Mouse (Mus musculus): ENCODE data around the gene Cd300lf. TPM values are rescaled to one million over a fixed set of nuclear protein-coding genes. Genes with fewer than 3 reads are reported as not detected.
A peak's percentile ranks its signal among the peaks of the same experiment; 100 is the strongest.

Gene Cd300lf
- not detected in 2 replicates for polyA plus RNA-seq (2014; fragmentation: Nextera tagmentation; extraction: Ambion mirVana)

DNA sequence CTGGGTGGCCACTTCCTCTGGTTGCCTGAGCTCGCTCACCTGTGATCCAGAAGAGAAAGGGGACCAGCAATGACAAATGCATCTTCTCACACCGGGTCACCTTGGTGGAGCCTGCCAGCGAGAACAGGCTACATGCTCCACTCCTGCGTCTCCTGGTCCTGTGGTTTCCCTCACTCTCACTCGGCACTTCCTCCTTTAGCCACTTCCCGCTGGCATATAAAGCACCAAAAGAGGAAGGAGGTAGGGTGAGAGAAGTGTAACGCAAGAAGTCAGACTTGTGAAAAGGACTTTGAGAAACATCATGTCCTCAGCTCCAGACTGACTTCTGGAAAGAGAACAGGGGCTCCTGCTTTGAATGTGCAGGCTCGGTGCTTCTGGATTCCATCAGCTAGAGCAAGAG, at the start of gene Cd300lf:
Cd300lf (minus strand) TSS at position 193 of the 400 bp plus-strand sequence.
- H3K9ac ChIP-seq: no peak within 1 kb of the TSS
- no peak within 1 kb of the TSS for H3K4me3 ChIP-seq (replicated peaks; ENCODE audit: low read length)
- 86% methylated on average over 8 of the region's 8 CpGs for WGBS
- DNase-seq (ENCODE audit: low spot score): no peak
- no peaks in the 10 kb centered on the region for H3K9me3 ChIP-seq (ENCODE audit: control insufficient read depth, low read length)
- H3K27ac ChIP-seq: no peak within 1 kb of the TSS
- no peaks in the 10 kb centered on the region for H3K27me3 ChIP-seq (ENCODE audit: control insufficient read depth, insufficient read depth, low read length)
- no peaks in the 10 kb centered on the region for H3K36me3 ChIP-seq (replicated peaks; ENCODE audit: control insufficient read depth, insufficient read depth)
- H3K4me1 ChIP-seq (replicated peaks; ENCODE audit: control insufficient read depth, insufficient read depth, low read length): no peaks in the 10 kb centered on the region
- no peak for ATAC-seq (ENCODE audit: low FRiP score)
- no peak within 1 kb of the TSS for H3K4me2 ChIP-seq (replicated peaks)

DNA sequence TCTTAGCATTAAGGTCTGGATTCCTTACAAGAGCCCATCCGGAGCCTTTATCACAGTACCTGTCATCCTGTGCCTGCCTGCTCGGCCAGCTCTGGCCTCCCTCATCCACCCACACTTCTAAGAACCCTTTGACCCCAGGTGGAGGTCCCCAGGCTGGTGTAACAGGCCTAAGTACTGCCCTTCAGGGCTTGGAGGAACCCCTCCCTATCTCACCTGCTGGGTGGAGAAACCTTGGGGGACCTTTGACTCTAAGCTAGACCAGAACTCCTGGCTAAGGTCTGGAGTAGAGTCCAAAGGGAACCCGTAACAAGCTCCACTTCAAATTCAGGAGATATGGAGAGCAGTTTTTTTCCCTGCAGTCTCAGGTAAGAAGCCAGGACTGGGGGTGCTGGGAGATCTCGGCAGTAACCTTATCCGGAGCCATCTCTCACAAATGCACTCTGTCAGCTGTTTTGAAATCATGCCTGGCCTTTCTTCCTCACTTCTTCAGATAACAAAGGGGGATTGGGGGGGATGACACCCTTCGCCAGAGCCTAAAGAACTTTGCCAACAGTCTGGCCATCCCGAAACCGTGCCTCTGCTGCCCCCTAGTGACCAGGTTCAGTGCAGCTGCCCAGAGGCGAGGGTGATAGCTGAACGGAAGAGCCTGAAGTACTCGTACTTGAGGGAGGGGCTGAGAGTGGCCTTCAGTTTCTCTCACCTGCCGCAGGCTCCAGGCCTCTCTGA, 48.3 kb upstream of the Cd300lf start:
- Histone ChIP-seq H3K4me3 (replicated peaks; ENCODE audit: low read length) (no peak overlapping the region), H3K9ac (no peak overlapping the region), H3K4me1 (replicated peaks; ENCODE audit: control insufficient read depth, insufficient read depth, low read length) (peaks cover 25% of the 10 kb centered on the region), H3K27me3 (ENCODE audit: control insufficient read depth, insufficient read depth, low read length) (no peaks in the 10 kb centered on the region), H3K36me3 (replicated peaks; ENCODE audit: control insufficient read depth, insufficient read depth) (peaks cover 4% of the 10 kb centered on the region; the same call in 1 of the 2 replicates), H3K4me2 (replicated peaks) (no peak overlapping the region), H3K27ac (no peak overlapping the region), H3K9me3 (ENCODE audit: control insufficient read depth, low read length) (no peaks in the 10 kb centered on the region)
- no peak for ATAC-seq (ENCODE audit: low FRiP score)
- WGBS: 24% methylated on average over 12 of the region's 12 CpGs
- peak; percentile 84 for DNase-seq (ENCODE audit: low spot score)

DNA sequence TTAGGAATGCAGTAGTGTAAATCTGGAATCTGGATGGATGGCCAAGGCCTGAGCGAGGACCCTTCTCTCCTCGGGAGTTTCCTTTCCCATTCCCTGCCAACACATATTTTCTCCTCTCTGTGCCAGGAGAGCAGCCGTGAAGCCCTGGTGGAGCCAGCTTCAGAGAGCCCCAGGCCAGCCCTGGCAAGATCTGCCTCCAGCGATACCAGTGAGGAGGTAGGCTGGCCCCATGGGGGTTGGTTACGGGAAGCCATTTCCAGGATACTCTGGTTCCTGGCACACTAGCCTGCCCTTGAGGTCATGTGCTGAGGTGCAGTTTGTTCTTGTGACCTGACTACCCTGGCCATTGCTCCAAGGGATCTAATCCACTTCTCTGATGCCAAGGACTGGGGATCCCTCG, 46.1 kb upstream of the Cd300lf start:
- no peaks in the 10 kb centered on the region for H3K9me3 ChIP-seq (ENCODE audit: control insufficient read depth, low read length)
- peaks cover 26% of the 10 kb centered on the region for H3K4me1 ChIP-seq (replicated peaks; ENCODE audit: control insufficient read depth, insufficient read depth, low read length)
- H3K4me2 ChIP-seq (replicated peaks): no peak overlapping the region
- DNase-seq (ENCODE audit: low spot score) (no peak), ATAC-seq (ENCODE audit: low FRiP score) (no peak)
- peak overlapping the region; percentile 59; the same call in 1 of the 2 replicates for H3K27ac ChIP-seq
- no peak overlapping the region for H3K9ac ChIP-seq
- 79% methylated on average over 6 of the region's 6 CpGs for WGBS
- peaks cover 4% of the 10 kb centered on the region; the same call in 1 of the 2 replicates for H3K36me3 ChIP-seq (replicated peaks; ENCODE audit: control insufficient read depth, insufficient read depth)
- no peaks in the 10 kb centered on the region for H3K27me3 ChIP-seq (ENCODE audit: control insufficient read depth, insufficient read depth, low read length)
- no peak overlapping the region for H3K4me3 ChIP-seq (replicated peaks; ENCODE audit: low read length)

DNA sequence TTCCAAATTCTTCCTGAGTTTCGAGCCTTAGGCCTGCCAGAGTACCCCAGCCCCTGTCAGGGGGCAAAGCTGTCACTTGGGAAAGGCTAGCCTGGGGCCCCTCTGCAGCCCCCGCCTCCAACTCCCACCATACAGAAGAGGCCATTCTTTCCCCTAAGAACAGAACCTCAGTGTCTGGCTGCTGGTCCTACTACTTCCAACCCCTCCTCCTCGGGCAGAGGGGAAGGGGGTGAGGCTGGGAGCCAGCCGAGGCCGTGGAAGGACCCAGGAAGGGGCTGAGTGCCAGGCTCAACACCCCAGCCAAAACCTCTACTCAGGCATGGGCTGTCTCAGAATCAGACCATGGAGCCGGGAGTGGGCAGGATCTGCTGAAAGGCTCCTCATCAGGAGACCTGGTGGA, 45.4 kb upstream of the Cd300lf start:
- Histone ChIP-seq H3K27me3 (ENCODE audit: control insufficient read depth, insufficient read depth, low read length) (peaks cover under 1% of the 10 kb centered on the region; the same call in 1 of the 2 replicates), H3K36me3 (replicated peaks; ENCODE audit: control insufficient read depth, insufficient read depth) (peaks cover 4% of the 10 kb centered on the region; the same call in 1 of the 2 replicates), H3K27ac (peak overlapping the region; percentile 71), H3K9me3 (ENCODE audit: control insufficient read depth, low read length) (no peaks in the 10 kb centered on the region), H3K4me2 (replicated peaks) (no peak overlapping the region), H3K4me3 (replicated peaks; ENCODE audit: low read length) (no peak overlapping the region), H3K9ac (no peak overlapping the region), H3K4me1 (replicated peaks; ENCODE audit: control insufficient read depth, insufficient read depth, low read length) (peaks cover 28% of the 10 kb centered on the region)
- peak; percentile 32 for DNase-seq (ENCODE audit: low spot score)
- 59% methylated on average over 6 of the region's 6 CpGs for WGBS
- peak; percentile 66 for ATAC-seq (ENCODE audit: low FRiP score)

DNA sequence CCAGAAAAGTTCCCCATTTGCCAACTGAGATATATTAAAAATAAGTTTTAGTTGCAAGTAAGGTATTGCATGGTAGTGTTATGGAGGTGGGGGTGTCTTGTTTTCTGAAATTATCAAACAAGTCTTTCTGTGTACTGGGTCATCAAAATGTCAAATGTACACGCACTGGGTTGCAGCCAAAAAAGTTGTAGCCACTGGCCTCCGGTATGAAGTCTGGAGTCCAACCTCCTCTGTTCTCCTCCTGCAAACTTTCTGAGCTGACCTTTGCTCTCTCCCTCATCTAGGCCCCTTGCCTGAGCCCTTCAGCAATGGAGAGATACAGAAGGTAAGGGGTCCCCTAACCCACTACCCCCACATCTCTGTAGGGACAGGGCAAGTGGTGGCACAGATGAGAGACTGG, 45.0 kb upstream of the Cd300lf start:
- no peaks in the 10 kb centered on the region for H3K9me3 ChIP-seq (ENCODE audit: control insufficient read depth, low read length)
- no peak for ATAC-seq (ENCODE audit: low FRiP score)
- H3K36me3 ChIP-seq (replicated peaks; ENCODE audit: control insufficient read depth, insufficient read depth): peaks cover 4% of the 10 kb centered on the region; the same call in 1 of the 2 replicates
- peak overlapping the region; percentile 71 for H3K27ac ChIP-seq
- no peak overlapping the region for H3K4me2 ChIP-seq (replicated peaks)
- H3K4me3 ChIP-seq (replicated peaks; ENCODE audit: low read length): no peak overlapping the region
- no peak overlapping the region for H3K9ac ChIP-seq
- peaks cover 31% of the 10 kb centered on the region for H3K4me1 ChIP-seq (replicated peaks; ENCODE audit: control insufficient read depth, insufficient read depth, low read length)
- 87% methylated on average over 2 of the region's 2 CpGs for WGBS
- DNase-seq (ENCODE audit: low spot score): no peak
- peaks cover 5% of the 10 kb centered on the region; the same call in 1 of the 2 replicates for H3K27me3 ChIP-seq (ENCODE audit: control insufficient read depth, insufficient read depth, low read length)

DNA sequence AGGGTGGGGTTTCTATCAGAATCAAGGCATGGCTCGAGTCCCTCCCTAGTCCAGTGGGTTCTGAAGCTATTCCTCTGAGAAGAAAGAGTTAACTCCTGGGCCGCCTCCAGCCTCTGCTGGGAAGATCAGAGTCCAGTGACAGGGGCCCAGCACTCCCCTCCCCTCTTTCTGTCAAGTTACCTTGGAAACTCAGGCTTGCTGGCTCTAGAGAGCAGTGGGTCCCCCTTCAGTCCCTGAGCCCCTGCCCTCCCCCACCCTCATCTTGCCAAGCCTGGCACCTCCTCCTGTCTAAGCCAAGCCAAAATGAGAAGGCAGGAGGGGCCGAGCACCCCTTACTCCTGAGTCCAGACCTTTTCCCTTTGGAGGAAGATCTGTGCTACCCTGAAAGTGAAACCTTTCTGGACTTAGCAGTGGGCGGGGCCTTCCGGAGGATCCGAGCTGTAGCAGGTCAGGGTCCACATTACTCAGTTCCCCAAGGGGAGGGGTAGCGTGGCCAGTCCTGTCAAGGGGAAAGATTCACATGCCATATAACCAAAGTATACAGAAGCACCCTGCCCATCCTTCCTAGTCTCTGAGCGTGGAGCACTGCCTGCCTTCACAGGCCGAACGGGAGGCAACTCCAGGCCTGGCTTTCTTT, 43.9 kb upstream of the Cd300lf start:
- H3K4me3 ChIP-seq (replicated peaks; ENCODE audit: low read length): no peak overlapping the region
- peak; percentile 79 for ATAC-seq (ENCODE audit: low FRiP score)
- H3K27me3 ChIP-seq (ENCODE audit: control insufficient read depth, insufficient read depth, low read length): peaks cover 5% of the 10 kb centered on the region; the same call in 1 of the 2 replicates
- peaks cover 37% of the 10 kb centered on the region for H3K4me1 ChIP-seq (replicated peaks; ENCODE audit: control insufficient read depth, insufficient read depth, low read length)
- H3K9me3 ChIP-seq (ENCODE audit: control insufficient read depth, low read length): no peaks in the 10 kb centered on the region
- H3K36me3 ChIP-seq (replicated peaks; ENCODE audit: control insufficient read depth, insufficient read depth): peaks cover 4% of the 10 kb centered on the region; the same call in 1 of the 2 replicates
- no peak overlapping the region for H3K9ac ChIP-seq
- peak; percentile 67 for DNase-seq (ENCODE audit: low spot score)
- peak overlapping the region; percentile 71 for H3K27ac ChIP-seq
- peak overlapping the region; percentile 25; the same call in 1 of the 2 replicates for H3K4me2 ChIP-seq (replicated peaks)
- WGBS: 30% methylated on average over 10 of the region's 10 CpGs

DNA sequence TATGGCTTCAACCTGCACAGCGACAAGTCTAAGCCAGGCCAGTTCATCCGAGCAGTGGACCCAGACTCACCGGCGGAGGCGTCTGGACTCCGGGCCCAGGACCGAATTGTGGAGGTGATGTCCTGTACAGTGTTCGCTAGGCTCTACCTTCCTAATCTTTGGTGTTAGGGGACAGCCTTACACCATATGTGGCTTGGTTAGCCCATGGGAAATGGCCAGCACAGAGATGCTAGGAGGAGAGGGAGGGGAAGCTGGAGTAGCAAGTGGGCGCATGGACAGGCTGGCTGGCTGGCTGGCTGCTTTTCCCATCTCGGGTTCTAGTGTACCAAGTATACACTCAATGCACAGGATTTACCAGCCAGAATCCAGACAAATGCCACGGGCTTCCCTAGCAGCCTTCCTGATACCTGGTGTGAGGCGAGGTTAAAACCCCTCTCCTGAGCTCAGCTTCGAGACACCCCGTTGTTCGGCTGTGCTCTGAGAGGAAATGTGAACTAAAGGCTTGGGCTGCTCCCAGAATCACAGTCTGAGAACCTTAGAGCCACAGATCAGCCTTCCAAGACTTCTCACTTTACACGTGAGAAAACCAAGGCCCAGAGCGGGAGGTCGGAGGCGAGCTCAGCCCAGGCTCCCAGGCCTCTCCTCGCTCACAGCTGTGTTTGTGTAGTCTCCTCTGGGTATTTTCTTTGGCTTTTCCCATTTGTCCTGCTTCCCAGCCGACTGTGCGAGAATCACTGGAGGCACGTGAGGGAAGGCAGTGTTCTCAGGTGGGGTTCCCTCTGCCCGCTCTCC, 42.8 kb upstream of the Cd300lf start:
- H3K27ac ChIP-seq: no peak overlapping the region; the same call in 1 of the 2 replicates
- no peaks in the 10 kb centered on the region; the same call in 1 of the 2 replicates for H3K36me3 ChIP-seq (replicated peaks; ENCODE audit: control insufficient read depth, insufficient read depth)
- H3K9me3 ChIP-seq (ENCODE audit: control insufficient read depth, low read length): no peaks in the 10 kb centered on the region
- H3K27me3 ChIP-seq (ENCODE audit: control insufficient read depth, insufficient read depth, low read length): peaks cover 5% of the 10 kb centered on the region; the same call in 1 of the 2 replicates
- no peak for ATAC-seq (ENCODE audit: low FRiP score)
- peak; percentile 27 for DNase-seq (ENCODE audit: low spot score)
- no peak overlapping the region for H3K4me3 ChIP-seq (replicated peaks; ENCODE audit: low read length)
- H3K4me2 ChIP-seq (replicated peaks): no peak overlapping the region
- H3K4me1 ChIP-seq (replicated peaks; ENCODE audit: control insufficient read depth, insufficient read depth, low read length): peaks cover 46% of the 10 kb centered on the region
- 64% methylated on average over 24 of the region's 24 CpGs for WGBS
- H3K9ac ChIP-seq: no peak overlapping the region; the same call in 1 of the 2 replicates

DNA sequence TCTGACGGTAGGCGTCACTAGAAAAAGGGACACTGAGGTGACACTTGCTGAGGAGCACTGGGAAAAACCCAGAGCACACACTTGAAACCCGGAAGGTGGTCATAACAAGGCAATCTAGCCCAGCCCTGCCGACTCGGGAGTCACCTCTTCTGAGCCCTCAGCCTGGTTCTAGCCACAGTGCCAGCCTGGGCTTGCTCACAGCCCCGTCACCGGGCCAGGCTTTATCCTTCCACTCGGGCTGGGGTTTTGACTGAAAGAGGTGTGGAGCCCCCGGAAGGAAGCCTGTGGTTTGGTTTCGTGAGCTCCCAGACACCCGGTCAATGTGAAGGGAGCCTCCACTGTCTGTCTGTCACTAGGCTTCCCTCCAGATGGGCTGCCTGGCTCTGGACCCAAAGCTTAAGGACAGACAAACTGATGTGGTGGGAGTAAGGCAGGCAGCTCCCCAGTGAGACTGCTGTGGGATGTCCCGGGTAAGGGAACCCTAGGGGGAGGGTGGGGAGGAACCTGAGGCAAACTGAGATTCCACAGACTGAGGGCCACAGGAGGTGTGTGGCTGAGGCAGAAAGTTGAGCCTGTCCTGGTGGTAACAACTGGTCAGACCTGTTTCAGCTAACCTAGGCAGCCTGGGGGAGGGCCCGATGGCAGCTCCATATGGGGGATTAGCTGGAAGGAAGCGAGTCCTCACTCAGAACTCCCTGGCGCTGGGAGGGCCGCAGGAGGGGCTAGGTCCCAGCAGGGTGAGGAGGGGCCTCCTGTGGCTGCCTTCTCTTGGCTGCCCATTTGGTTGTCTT, 40.0 kb upstream of the Cd300lf start:
- 14% methylated on average over 16 of the region's 16 CpGs for WGBS
- no peaks in the 10 kb centered on the region for H3K9me3 ChIP-seq (ENCODE audit: control insufficient read depth, low read length)
- H3K4me3 ChIP-seq (replicated peaks; ENCODE audit: low read length): no peak overlapping the region
- ATAC-seq (ENCODE audit: low FRiP score) (no peak), DNase-seq (ENCODE audit: low spot score) (no peak)
- no peak overlapping the region for H3K27ac ChIP-seq
- H3K36me3 ChIP-seq (replicated peaks; ENCODE audit: control insufficient read depth, insufficient read depth): no peaks in the 10 kb centered on the region
- H3K9ac ChIP-seq: no peak overlapping the region
- H3K4me2 ChIP-seq (replicated peaks): 0 out of 2 replicates have a peak overlapping the region, but pooled peaks have one; percentile 8
- H3K27me3 ChIP-seq (ENCODE audit: control insufficient read depth, insufficient read depth, low read length): peaks cover 5% of the 10 kb centered on the region; the same call in 1 of the 2 replicates
- peaks cover 46% of the 10 kb centered on the region for H3K4me1 ChIP-seq (replicated peaks; ENCODE audit: control insufficient read depth, insufficient read depth, low read length)
